Comparison of ENCODE assay signal across 8 mouse cellular contexts in genomic region chr13:103643993-103644722, GRCm38 (mm10).
A peak's percentile ranks its signal among the peaks of the same experiment; 100 is the strongest.
DNase-seq lines count a peak whose midpoint lies in the region; ATAC-seq and TF ChIP-seq lines count a peak whose summit lies in the region.

No protein-coding gene starts in this region.

- no peaks in the 10 kb centered on the region for H3K9me3 ChIP-seq in forebrain, postnatal 0 days (ENCODE audit: low read length)
- H3K9me3 ChIP-seq in hindbrain, embryonic 15.5 days, result no peaks in the 10 kb centered on the region
- no peaks in the 10 kb centered on the region for H3K9me3 ChIP-seq in midbrain, embryonic 15.5 days

- H3K4me3 ChIP-seq in cerebellum, adult 2 months (replicated peaks; ENCODE audit: insufficient read depth, low read depth, low read length), result no peak overlapping the region
- no peak overlapping the region for H3K4me3 ChIP-seq in forebrain, postnatal 0 days (ENCODE audit: low read depth, low read length)
- H3K4me3 ChIP-seq in hindbrain, embryonic 15.5 days, result no peak overlapping the region
- no peak overlapping the region for H3K4me3 ChIP-seq in left cerebral cortex, adult 2 months
- no peak overlapping the region for H3K4me3 ChIP-seq in midbrain, embryonic 15.5 days

- intact Hi-C loops in left cerebral cortex, adult 2 months (cut with DNase I), result loop anchor here (1.0 to 5.0 kb wide), 2 partner anchors 302 to 470 kb away; no protein-coding TSS in a partner anchor

- DNase-seq in cerebellum, adult 2 months, result peak; percentile 19 to 24
- peak; percentile 27 for DNase-seq in adrenal gland, adult 8-10 months
- peak; percentile 84 for DNase-seq in forebrain, postnatal 0 days
- peak in 1 of 2 experiments; percentile 28 for DNase-seq in left cerebral cortex, adult 2 months (ENCODE audit: extremely low spot score in 1 of 2, low spot score in 2 of 2)
- DNase-seq in urinary bladder, postnatal 4 days (ENCODE audit: low spot score in 2 of 2), result peak; percentile 38 to 65

- H3K4me1 ChIP-seq in cerebellum, adult 2 months (ENCODE audit: control insufficient read depth, insufficient read depth, low read length), result no peaks in the 10 kb centered on the region
- no peaks in the 10 kb centered on the region for H3K4me1 ChIP-seq in forebrain, postnatal 0 days (ENCODE audit: insufficient read depth)
- H3K4me1 ChIP-seq in hindbrain, embryonic 15.5 days (replicated peaks), result peaks cover 5% of the 10 kb centered on the region
- peaks cover 7% of the 10 kb centered on the region; the same call in 1 of the 2 replicates for H3K4me1 ChIP-seq in midbrain, embryonic 15.5 days

- H3K9ac ChIP-seq in forebrain, postnatal 0 days, result no peak overlapping the region; the same call in 1 of the 2 replicates
- H3K9ac ChIP-seq in hindbrain, embryonic 15.5 days, result no peak overlapping the region
- H3K9ac ChIP-seq in midbrain, embryonic 15.5 days, result no peak overlapping the region

- no peaks in the 10 kb centered on the region for H3K27me3 ChIP-seq in cerebellum, adult 2 months (ENCODE audit: control insufficient read depth, insufficient read depth, low read length)
- no peaks in the 10 kb centered on the region for H3K27me3 ChIP-seq in forebrain, postnatal 0 days (ENCODE audit: insufficient read depth, low read length)
- no peaks in the 10 kb centered on the region for H3K27me3 ChIP-seq in hindbrain, embryonic 15.5 days
- no peaks in the 10 kb centered on the region for H3K27me3 ChIP-seq in midbrain, embryonic 15.5 days (replicated peaks)

- TF ChIP-seq POLR2A in cerebellum, adult 2 months (IDR thresholded peaks at IDR 0.05; ENCODE audit: borderline replicate concordance, insufficient read depth, low read length), result no peak

- peak; percentile 57; the same call in 1 of the 2 replicates for TF ChIP-seq CTCF in cerebellum, adult 2 months (IDR thresholded peaks at IDR 0.05; ENCODE audit: borderline replicate concordance, insufficient read depth, low read depth, low read length)
- TF ChIP-seq CTCF in forebrain, postnatal 0 days (IDR thresholded peaks at IDR 0.05; ENCODE audit: low read depth), result peak; percentile 75
- peak; percentile 65 for TF ChIP-seq CTCF in left cerebral cortex, adult 2 months (IDR thresholded peaks at IDR 0.05)

- H3K36me3 ChIP-seq in forebrain, postnatal 0 days (ENCODE audit: insufficient read depth), result no peaks in the 10 kb centered on the region
- H3K36me3 ChIP-seq in hindbrain, embryonic 15.5 days, result no peaks in the 10 kb centered on the region
- no peaks in the 10 kb centered on the region for H3K36me3 ChIP-seq in midbrain, embryonic 15.5 days (replicated peaks)

- ATAC-seq in cerebellum, adult (ENCODE audit: insufficient number of reproducible peaks, low FRiP score, low TSS enrichment), result no peak
- ATAC-seq in forebrain, postnatal 0 days, result peak; percentile 87
- peak; percentile 81 for ATAC-seq in hindbrain, embryonic 15.5 days (ENCODE audit: low FRiP score, low read depth)
- peak; percentile 88 for ATAC-seq in midbrain, embryonic 15.5 days (replicated peaks)

- H3K27ac ChIP-seq in cerebellum, adult 2 months (ENCODE audit: insufficient read depth, low read length), result no peak overlapping the region
- H3K27ac ChIP-seq in forebrain, postnatal 0 days (ENCODE audit: low read depth, low read length), result no peak overlapping the region
- no peak overlapping the region for H3K27ac ChIP-seq in hindbrain, embryonic 15.5 days (replicated peaks)
- no peak overlapping the region for H3K27ac ChIP-seq in left cerebral cortex, adult 2 months
- H3K27ac ChIP-seq in midbrain, embryonic 15.5 days, result peak overlapping the region; percentile 37; the same call in 1 of the 2 replicates

- WGBS in cerebellum, adult 2 months, result 57% methylated on average over 6 of the region's 6 CpGs
- 38% methylated on average over 6 of the region's 6 CpGs for WGBS in forebrain, postnatal 0 days
- WGBS in hindbrain, embryonic 15.5 days, result 34% methylated on average over 6 of the region's 6 CpGs
- 41% methylated on average over 6 of the region's 6 CpGs for WGBS in midbrain, embryonic 15.5 days

- H3K4me2 ChIP-seq in forebrain, postnatal 0 days (ENCODE audit: low read depth), result no peak overlapping the region
- no peak overlapping the region for H3K4me2 ChIP-seq in hindbrain, embryonic 15.5 days
- no peak overlapping the region for H3K4me2 ChIP-seq in midbrain, embryonic 15.5 days
